Mouse (Mus musculus) CH12.LX (cell line): ENCODE data around the gene Zfp382.
"Not testable (repeated sequence)": the region's sequence is repeated elsewhere in the genome, so short reads cannot be mapped to it uniquely, and the experiment has no call there.

Experiments
- HCFC1 ChIP-seq: IDR thresholded peaks from 2 replicates; pipeline ENCODE4 v1.6.1; 2012; ENCODE audit warnings: low read depth, mild to moderate bottlenecking, inconsistent platforms, low read length, improper control_type of control experiment
- JUND ChIP-seq: conservative IDR thresholded peaks from 2 replicates; pipeline ENCODE4 v1.6.1; 2011; ENCODE audit warnings: low read depth, low read length, improper control_type of control experiment
- POLR2A ChIP-seq: IDR thresholded peaks from 2 replicates; pipeline ENCODE4 v1.6.1; 2011; ENCODE audit warnings: low read depth, mild to moderate bottlenecking, improper control_type of control experiment, low read length

GRCm38 (mm10) chr7:30183189-30183588, 61.4 kb downstream of the Zfp382 start:
- TF ChIP-seq HCFC1, JUND, POLR2A: not testable (repeated sequence)
